Mouse (Mus musculus) cortical plate, adult 2 months (tissue): Measurements from ENCODE around the gene Bloc1s3.

Experiments used
- CTCF ChIP-seq: fragments of 200-500 bp; IDR thresholded peaks from 2 replicates; pipeline ENCODE4 v1.5.1; 2011; ENCODE audit warnings: mild to moderate bottlenecking, control low read depth, low read length; ENCODE audit not compliant: insufficient read depth; ENCODE audit errors: extremely low read depth
- POLR2A ChIP-seq: fragments of 200-500 bp; IDR thresholded peaks from 2 replicates; pipeline ENCODE4 v1.6.1; 2011; ENCODE audit warnings: mild to moderate bottlenecking, low read length, control low read depth; ENCODE audit not compliant: insufficient read depth; ENCODE audit errors: extremely low read depth

- no peak for TF ChIP-seq POLR2A
- no peak for TF ChIP-seq CTCF
Measured at GRCm38 (mm10) chr7:19456628-19457027, 51.5 kb downstream of the Bloc1s3 start.
